Mouse (Mus musculus): ENCODE data around the gene Nfx1. TPM values are rescaled to one million over a fixed set of nuclear protein-coding genes. Genes with fewer than 3 reads are reported as not detected.

The Nfx1 gene
- polyA plus RNA-seq, 1 experiment from 2014 or later = 27.9 TPM

DNA sequence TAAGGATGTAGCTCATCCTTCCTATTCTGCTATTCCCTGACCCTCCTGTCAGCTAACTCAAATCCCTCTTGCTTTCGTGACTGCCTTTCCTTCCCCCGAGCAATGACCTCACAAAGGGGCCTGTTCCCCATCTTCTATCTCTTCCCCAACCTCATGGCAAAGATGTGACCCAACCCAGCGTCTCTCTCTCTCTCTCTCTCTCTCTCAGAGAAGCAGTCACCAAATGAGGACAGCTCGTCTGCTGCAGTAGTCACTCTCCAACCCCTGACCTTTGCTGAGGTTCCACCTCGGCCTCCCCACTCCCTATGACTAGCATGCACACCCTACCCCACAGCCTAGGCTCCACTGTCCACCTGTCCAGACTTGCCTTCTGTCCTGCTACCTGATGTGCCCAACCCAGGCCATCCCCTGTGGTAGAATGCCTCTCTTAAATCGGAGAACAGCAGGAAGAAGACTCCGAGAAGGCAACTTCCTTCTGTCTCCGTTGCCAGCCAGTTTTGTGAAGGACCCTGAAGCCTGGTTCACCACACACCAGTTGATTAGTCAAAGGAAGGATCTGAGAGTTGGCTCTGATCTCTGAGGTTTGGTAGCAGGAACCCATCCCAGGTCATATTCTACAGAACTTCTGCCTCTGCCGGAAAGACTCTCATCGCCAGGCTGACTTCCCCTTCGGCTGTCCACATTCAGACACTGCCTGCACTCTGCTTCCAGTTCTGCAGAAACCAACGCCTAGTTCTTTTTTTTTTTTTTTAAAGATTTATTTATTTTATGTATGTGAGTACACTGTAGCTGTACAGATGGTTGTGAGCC lies 102.5 kb downstream of the Nfx1 start:
- no peak overlapping the region for H3K4me2 ChIP-seq (replicated peaks; ENCODE audit: low read depth)
- DNase-seq (ENCODE audit: low spot score) (no peak), ATAC-seq (ENCODE audit: low FRiP score, low TSS enrichment) (0 out of 2 replicates have a peak, but pooled peaks have one; percentile 32)
- 58% methylated on average over 12 of the region's 12 CpGs for WGBS
- H3K9ac ChIP-seq (ENCODE audit: low read length) = no peak overlapping the region
- no peaks in the 10 kb centered on the region for H3K36me3 ChIP-seq (ENCODE audit: control insufficient read depth, insufficient read depth, low read length)
- no peaks in the 10 kb centered on the region for H3K4me1 ChIP-seq (replicated peaks; ENCODE audit: control insufficient read depth, insufficient read depth)
- TF ChIP-seq EP300 (optimal IDR thresholded peaks at IDR 0.05) (no peak), CTCF (IDR thresholded peaks at IDR 0.05; ENCODE audit: low read depth) (no peak)
- H3K27me3 ChIP-seq (ENCODE audit: control insufficient read depth, insufficient read depth, low read length) = no peaks in the 10 kb centered on the region
- H3K4me3 ChIP-seq (ENCODE audit: low read depth, low read length) = no peak overlapping the region
- H3K27ac ChIP-seq (replicated peaks) = no peak overlapping the region
- H3K9me3 ChIP-seq (ENCODE audit: control insufficient read depth, low read length) = no peaks in the 10 kb centered on the region

DNA sequence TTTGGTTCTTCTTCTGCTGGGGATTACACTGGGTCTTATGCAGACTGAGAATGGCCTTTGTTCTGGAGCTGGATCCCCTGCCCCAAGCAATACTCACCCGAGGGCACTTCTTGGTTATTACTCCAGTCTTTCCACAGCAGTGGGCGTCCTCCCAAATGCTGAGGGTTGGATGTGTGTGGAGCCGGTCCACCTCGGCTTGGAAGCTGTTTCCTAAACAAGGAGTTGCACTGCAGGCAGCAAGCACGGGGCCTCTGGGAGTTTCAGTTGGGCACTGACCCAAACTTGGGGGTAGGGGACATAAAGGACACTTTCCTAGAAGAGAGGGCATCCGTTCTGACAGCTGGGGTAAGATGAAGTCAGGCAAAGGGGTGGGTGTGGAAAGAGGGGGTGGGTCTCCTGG lies 103.8 kb downstream of the Nfx1 start:
- Histone ChIP-seq H3K27me3 (ENCODE audit: control insufficient read depth, insufficient read depth, low read length) (no peaks in the 10 kb centered on the region), H3K9me3 (ENCODE audit: control insufficient read depth, low read length) (no peaks in the 10 kb centered on the region), H3K27ac (replicated peaks) (no peak overlapping the region), H3K9ac (ENCODE audit: low read length) (no peak overlapping the region), H3K4me3 (ENCODE audit: low read depth, low read length) (no peak overlapping the region), H3K36me3 (ENCODE audit: control insufficient read depth, insufficient read depth, low read length) (no peaks in the 10 kb centered on the region), H3K4me2 (replicated peaks; ENCODE audit: low read depth) (no peak overlapping the region), H3K4me1 (replicated peaks; ENCODE audit: control insufficient read depth, insufficient read depth) (no peaks in the 10 kb centered on the region)
- no peak for TF ChIP-seq CTCF (IDR thresholded peaks at IDR 0.05; ENCODE audit: low read depth)
- no peak for TF ChIP-seq EP300 (optimal IDR thresholded peaks at IDR 0.05)
- no peak for ATAC-seq (ENCODE audit: low FRiP score, low TSS enrichment)
- whole genome bisulfite sequencing = 55% methylated on average over 6 of the region's 6 CpGs
- no peak for DNase-seq (ENCODE audit: low spot score)

Small RNA genes lying within 50 kb of the gene (microRNA-seq; reads per million reads assigned to microRNA genes)
- 1.6 reads per million for gene Mir3094

Other genes with a start within 250 kb of the Nfx1 start
- gene Dnaja1, start 248.8 kb upstream of the Nfx1 start, polyA plus RNA-seq (2015; fragmentation: Nextera tagmentation; extraction: Ambion mirVana) = 185 and 203 TPM in 2 replicates
- gene Smu1, start 213.0 kb upstream of the Nfx1 start, polyA plus RNA-seq (2015; fragmentation: Nextera tagmentation; extraction: Ambion mirVana) = 79.9 and 80.9 TPM in 2 replicates
- gene B4galt1, start 116.9 kb upstream of the Nfx1 start, polyA plus RNA-seq (2015; fragmentation: Nextera tagmentation; extraction: Ambion mirVana) = 34.3 and 35.0 TPM in 2 replicates
- 75.5 and 86.9 TPM in 2 replicates for gene Spink4, start 50.9 kb upstream of the Nfx1 start, polyA plus RNA-seq (2015; fragmentation: Nextera tagmentation; extraction: Ambion mirVana)
- gene Bag1, start 22.6 kb upstream of the Nfx1 start, polyA plus RNA-seq (2015; fragmentation: Nextera tagmentation; extraction: Ambion mirVana) = 259 and 270 TPM in 2 replicates
- 121 and 125 TPM in 2 replicates for gene Chmp5, start 22.5 kb upstream of the Nfx1 start, polyA plus RNA-seq (2015; fragmentation: Nextera tagmentation; extraction: Ambion mirVana)
- gene Aqp7, start 77.2 kb downstream of the Nfx1 start, polyA plus RNA-seq (2015; fragmentation: Nextera tagmentation; extraction: Ambion mirVana) = 0.39 and 0.47 TPM in 2 replicates
- 202 and 227 TPM in 2 replicates for gene Aqp3, start 127.3 kb downstream of the Nfx1 start, polyA plus RNA-seq (2015; fragmentation: Nextera tagmentation; extraction: Ambion mirVana)
- 9.5 and 10.9 TPM in 2 replicates for gene Nol6, start 153.5 kb downstream of the Nfx1 start, polyA plus RNA-seq (2015; fragmentation: Nextera tagmentation; extraction: Ambion mirVana)
- 76.3 and 89.0 TPM in 2 replicates for gene Ube2r2, start 164.8 kb downstream of the Nfx1 start, polyA plus RNA-seq (2015; fragmentation: Nextera tagmentation; extraction: Ambion mirVana)